19 mouse cellular contexts compared by ENCODE assay signal in genomic region chr14:75992371-75992770, GRCm38 (mm10). TPM values are rescaled to one million over a fixed set of nuclear protein-coding genes. Genes with fewer than 3 reads are reported as not detected.
"Had no signal": no experiment of that assay in that cellular context is flagged by ENCODE, and none has a peak within 500 bp of the region (broad histone marks: within the 10 kb centered on the region; RNA-seq: fewer than 3 reads in every experiment).

No protein-coding gene starts in this region.

- H3K4me3 ChIP-seq: midbrain, embryonic 10.5 days; midbrain, embryonic 12.5 days; myocyte; neural tube, embryonic 13.5 days; neural tube, embryonic 15.5 days had no signal

- DNase-seq: lung, adult 18-20 months; lung, embryonic 14.5 days; lung, postnatal 10 days; lung, postnatal 4 days; midbrain, embryonic 14.5 days; retina, postnatal 1 day; right cerebral cortex, adult 18-20 months; right cerebral cortex, postnatal 25 days; right cerebral cortex, postnatal 4 days; spleen, adult 18-20 months; thymus, adult 18-20 months; thymus, postnatal 25 days; thymus, postnatal 4 days had no signal

- H3K27ac ChIP-seq: midbrain, embryonic 10.5 days; midbrain, embryonic 12.5 days; neural tube, embryonic 13.5 days; neural tube, embryonic 15.5 days had no signal

RNA-seq across cellular contexts. Expression of gene Kctd4, which starts 37.6 kb away (rescaled TPM):
- total RNA-seq: megakaryocyte, adult 5-6 weeks had no signal
